Comparison of ENCODE assay signal across 10 mouse cellular contexts in genomic region chr5:113461998-113462625, GRCm38 (mm10). TPM values are rescaled to one million over a fixed set of nuclear protein-coding genes. Genes with fewer than 3 reads are reported as not detected.
DNase-seq lines count a peak whose midpoint lies in the region; ATAC-seq and TF ChIP-seq lines count a peak whose summit lies in the region.
"Had no signal": no experiment of that assay in that cellular context is flagged by ENCODE, and none has a peak within 500 bp of the region (broad histone marks: within the 10 kb centered on the region; RNA-seq: fewer than 3 reads in every experiment).

No protein-coding gene starts in this region.

- no peak for TF ChIP-seq CTCF in forebrain, postnatal 0 days (IDR thresholded peaks at IDR 0.05; ENCODE audit: low read depth)

- H3K4me3 ChIP-seq in forebrain, postnatal 0 days (ENCODE audit: low read depth, low read length): peak overlapping the region; percentile 16; the same call in 1 of the 2 replicates
- H3K4me3 ChIP-seq in midbrain, embryonic 15.5 days: peak overlapping the region; percentile 15; the same call in 1 of the 2 replicates
- H3K4me3 ChIP-seq: liver, embryonic 12.5 days had no signal

- peaks cover 8% of the 10 kb centered on the region; the same call in 1 of the 2 replicates for H3K27me3 ChIP-seq in forebrain, postnatal 0 days (ENCODE audit: insufficient read depth, low read length)
- no peaks in the 10 kb centered on the region for H3K27me3 ChIP-seq in midbrain, embryonic 15.5 days (replicated peaks)

- DNase-seq in left cerebral cortex, postnatal 14 days (ENCODE audit: low spot score in 2 of 2): peak; percentile 50 to 59
- no peak for DNase-seq in left cerebral cortex, adult 11 months (ENCODE audit: low spot score)
- DNase-seq in cerebellum, postnatal 10 days: peak; percentile 48 to 52
- peak; percentile 68 for DNase-seq in forebrain, postnatal 0 days
- DNase-seq in adrenal gland, postnatal 4 days (ENCODE audit: low spot score in 2 of 2): no peak
- DNase-seq in adrenal gland, adult 18-20 months (ENCODE audit: low spot score in 2 of 2): no peak
- DNase-seq in kidney, adult 18-20 months: no peak
- DNase-seq: thymus, adult 2 months had no signal

- intact Hi-C loops in left cerebral cortex, postnatal 14 days (cut with DNase I): no loop called here

- 19% methylated on average over 21 of the region's 21 CpGs for WGBS in forebrain, postnatal 0 days
- 13% methylated on average over 21 of the region's 21 CpGs for WGBS in midbrain, embryonic 15.5 days

- ATAC-seq in forebrain, postnatal 0 days: peak; percentile 44; the same call in 1 of the 2 replicates
- ATAC-seq in midbrain, embryonic 15.5 days (replicated peaks): peak; percentile 41; the same call in 1 of the 2 replicates
- ATAC-seq: liver, embryonic 12.5 days had no signal

- 0 out of 2 replicates have a peak overlapping the region, but pooled peaks have one; percentile 42 for H3K27ac ChIP-seq in forebrain, postnatal 0 days (ENCODE audit: low read depth, low read length)
- H3K27ac ChIP-seq in midbrain, embryonic 15.5 days: peak overlapping the region; percentile 73; the same call in 1 of the 2 replicates
- H3K27ac ChIP-seq: liver, embryonic 12.5 days had no signal

- H3K9ac ChIP-seq in forebrain, postnatal 0 days: peak overlapping the region; percentile 34; the same call in 1 of the 2 replicates
- H3K9ac ChIP-seq in midbrain, embryonic 15.5 days: peak overlapping the region; percentile 34; the same call in 1 of the 2 replicates
- H3K9ac ChIP-seq: liver, embryonic 12.5 days had no signal

- no peaks in the 10 kb centered on the region for H3K36me3 ChIP-seq in forebrain, postnatal 0 days (ENCODE audit: insufficient read depth)
- no peaks in the 10 kb centered on the region for H3K36me3 ChIP-seq in midbrain, embryonic 15.5 days (replicated peaks)
- H3K36me3 ChIP-seq: liver, embryonic 12.5 days had no signal

- H3K4me2 ChIP-seq in forebrain, postnatal 0 days (ENCODE audit: low read depth): peak overlapping the region; percentile 31
- H3K4me2 ChIP-seq in midbrain, embryonic 15.5 days: peak overlapping the region; percentile 49
- H3K4me2 ChIP-seq: liver, embryonic 12.5 days had no signal

- H3K9me3 ChIP-seq in forebrain, postnatal 0 days (ENCODE audit: low read length): no peaks in the 10 kb centered on the region
- no peaks in the 10 kb centered on the region for H3K9me3 ChIP-seq in midbrain, embryonic 15.5 days
- H3K9me3 ChIP-seq: liver, embryonic 12.5 days had no signal

- H3K4me1 ChIP-seq in forebrain, postnatal 0 days (ENCODE audit: insufficient read depth): peaks cover 22% of the 10 kb centered on the region
- peaks cover 51% of the 10 kb centered on the region for H3K4me1 ChIP-seq in midbrain, embryonic 15.5 days
- H3K4me1 ChIP-seq: liver, embryonic 12.5 days had no signal

RNA-seq across cellular contexts. Expression of gene Wscd2, which starts 28.0 kb away (rescaled TPM):
- total RNA-seq in left cerebral cortex, postnatal 14 days (2021): 10 to 100 TPM; 60.6 to 62.5 TPM
- total RNA-seq in forebrain, postnatal 0 days (2014; rRNA removed): 24.4 and 25.1 TPM in 2 replicates
- 8.1 and 10.2 TPM in 2 replicates for polyA plus RNA-seq in forebrain, postnatal 0 days (2015; fragmentation: Nextera tagmentation; extraction: Ambion mirVana)
- 16.0 TPM in 2 replicates for polyA plus RNA-seq in midbrain, embryonic 15.5 days (2015; fragmentation: Nextera tagmentation; extraction: Ambion mirVana)
- total RNA-seq in adrenal gland, postnatal 4 days (2021): 10 to 100 TPM; 10.2 to 11.6 TPM
- total RNA-seq in adrenal gland, adult 18-20 months (2021): 1 to 10 TPM; 4.4 to 8.5 TPM

Comparison
In these comparisons a context has a peak if more than half of its experiments do, and no peak if none do; other contexts are left out.
1. DNase-seq: peak in left cerebral cortex, postnatal 14 days (2 of 2), cerebellum, postnatal 10 days (2 of 2) and forebrain, postnatal 0 days (single experiment); none in left cerebral cortex, adult 11 months (single experiment), adrenal gland, postnatal 4 days (0 of 2), adrenal gland, adult 18-20 months (0 of 2) and kidney, adult 18-20 months (single experiment).